Mouse (Mus musculus) layer of hippocampus, postnatal 36 days (tissue): Measurements from ENCODE around the gene Gnai2. TPM values are rescaled to one million over a fixed set of nuclear protein-coding genes. Genes with fewer than 3 reads are reported as not detected.

Source experiments
- DNase-seq, 2 experiments: peaks; one replicate each; pipeline ENCODE4 v3.0.0; 2022
- total RNA-seq, 2 experiments: library from RNA; stranded (reverse); gene quantifications; 2 replicates each; pipeline ENCODE4 v1.2.3; 2021

The Gnai2 gene
- total RNA-seq, 2 experiments from 2014 or later, result 195 to 208 TPM

DNA sequence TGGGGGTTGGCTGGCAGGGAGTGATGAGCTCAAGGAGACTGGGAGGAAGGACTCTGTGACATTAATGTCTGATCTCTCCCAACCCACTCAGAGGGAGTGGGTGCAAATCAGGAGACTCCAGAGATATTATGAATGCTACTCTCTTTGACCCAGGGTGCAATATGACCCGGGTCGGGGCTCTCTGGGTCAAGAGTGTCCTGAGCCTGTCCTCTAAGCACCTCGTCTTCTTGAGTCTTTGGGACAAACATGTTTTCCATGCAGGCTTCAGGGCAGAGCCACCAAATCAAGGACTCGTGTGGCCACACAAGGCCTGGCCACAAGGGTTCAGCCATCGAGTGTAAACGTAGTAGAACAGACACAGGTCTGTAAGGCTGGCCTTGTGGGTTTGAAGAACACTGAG lies 22.9 kb upstream of the Gnai2 start:
- no peak for DNase-seq

DNA sequence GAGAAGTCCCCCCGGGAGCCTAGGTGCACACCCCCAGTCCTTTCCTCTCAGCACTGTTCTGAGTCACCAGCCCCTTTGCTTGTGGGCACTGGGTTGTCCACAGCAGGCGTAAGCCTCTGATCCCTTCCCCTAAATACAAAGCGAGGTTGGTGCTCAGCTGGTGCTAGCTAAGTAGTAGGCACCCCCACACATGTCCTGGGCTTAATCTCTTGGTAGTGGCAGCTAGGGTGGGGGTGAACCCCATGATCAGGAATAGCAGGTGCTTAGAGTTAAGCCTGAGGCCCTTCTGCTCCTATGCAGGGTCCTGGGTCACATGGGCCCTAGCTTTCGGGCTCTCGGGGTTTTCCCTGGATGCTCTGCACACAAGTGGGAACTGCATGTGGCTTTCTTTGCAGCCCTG lies 22.0 kb upstream of the Gnai2 start:
- DNase-seq, result no peak

DNA sequence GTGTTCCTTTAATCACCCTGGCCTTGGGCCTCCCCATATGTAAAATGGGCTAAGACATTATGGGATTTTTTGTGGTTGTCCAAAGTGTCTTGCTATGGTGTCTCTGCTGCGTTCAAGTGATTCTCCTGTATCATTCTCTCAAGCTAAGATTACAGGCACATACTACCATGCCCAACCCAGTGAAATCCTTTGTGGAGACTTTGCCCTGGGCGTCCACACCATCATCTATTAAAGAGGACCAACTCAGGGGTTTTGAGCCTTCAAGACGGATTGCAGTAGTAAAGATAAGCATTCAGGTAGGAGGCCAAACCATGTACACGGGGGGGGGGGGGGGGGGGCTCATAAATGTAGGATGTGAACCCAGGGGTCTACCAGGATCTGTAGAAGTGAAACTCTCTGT lies 19.4 kb upstream of the Gnai2 start:
- DNase-seq, result no peak

DNA sequence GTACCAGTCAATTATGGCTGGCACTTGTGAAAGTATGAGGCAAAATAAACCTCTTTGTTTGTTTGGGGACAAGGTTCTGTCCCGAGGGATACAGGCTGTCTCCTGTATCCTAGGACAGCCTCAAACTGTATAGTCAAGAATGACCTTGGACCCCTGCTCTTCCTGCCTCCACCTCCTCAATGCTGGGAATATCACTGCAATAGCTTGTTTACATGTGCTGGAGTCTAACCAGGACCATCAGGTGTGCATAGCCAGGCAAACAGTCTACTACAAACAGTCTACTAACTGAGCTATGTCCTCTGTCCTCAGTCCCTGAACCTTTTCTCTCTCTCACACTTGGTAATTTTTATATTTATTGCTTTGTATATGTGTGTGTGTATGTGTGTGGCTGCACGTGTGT lies 18.3 kb upstream of the Gnai2 start:
- no peak for DNase-seq

DNA sequence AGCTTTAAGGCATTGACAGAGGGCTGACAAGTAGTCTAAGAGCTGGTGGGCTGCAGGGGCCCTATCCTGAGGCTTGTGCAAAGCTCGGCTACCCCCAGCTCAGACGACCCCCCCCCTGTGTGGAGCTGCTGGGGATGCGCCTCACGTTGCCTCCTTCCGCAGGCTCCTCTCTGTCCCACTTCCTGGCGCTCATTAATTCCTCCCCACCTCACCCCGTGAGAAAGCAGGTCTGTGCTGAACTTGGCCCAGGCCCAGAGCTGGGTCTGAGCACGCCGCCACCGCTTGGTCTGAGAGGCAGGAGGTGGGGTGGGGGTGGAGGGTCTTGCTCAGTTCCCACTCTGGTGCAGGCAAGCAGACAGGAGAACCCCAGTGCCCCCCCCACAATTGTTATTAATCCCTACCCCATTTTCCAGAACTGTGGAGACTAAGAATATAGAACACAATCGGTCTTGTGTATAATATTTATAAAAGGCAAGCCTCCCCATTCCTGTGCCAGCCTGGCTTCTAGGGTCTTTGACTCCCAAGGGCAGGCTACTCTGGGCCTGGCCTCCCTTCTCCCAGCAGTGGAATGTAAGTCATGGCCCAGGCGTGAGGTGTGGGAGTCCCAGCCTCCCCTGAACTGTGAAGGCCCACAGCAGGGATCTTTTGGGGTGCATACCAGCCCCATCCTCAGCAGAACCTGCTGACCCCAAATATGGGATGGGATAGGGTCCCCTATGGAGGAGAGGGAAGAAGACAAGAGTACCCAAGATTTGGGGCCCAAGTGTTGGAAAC lies 15.7 kb upstream of the Gnai2 start:
- no peak for DNase-seq

DNA sequence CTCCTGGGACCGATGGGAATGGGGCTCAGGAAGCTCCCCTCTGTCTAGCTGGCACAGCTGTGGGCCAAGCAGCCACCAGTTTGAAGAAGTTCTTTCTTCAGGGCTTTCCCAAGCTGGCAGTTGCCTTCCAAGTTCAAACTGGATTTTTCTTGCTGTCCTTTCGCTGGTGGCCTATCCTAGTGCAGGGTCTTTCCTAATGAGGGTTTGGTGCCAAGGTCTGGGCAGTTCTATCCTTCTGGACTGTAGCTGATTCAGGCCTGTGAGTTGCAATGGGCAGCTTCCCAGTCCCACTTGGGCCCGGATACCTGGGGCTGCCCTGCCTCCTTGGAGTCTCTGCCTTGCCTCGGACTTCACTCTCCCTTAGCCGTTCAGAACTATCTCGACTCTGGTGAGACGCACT lies 15.1 kb upstream of the Gnai2 start:
- no peak for DNase-seq

DNA sequence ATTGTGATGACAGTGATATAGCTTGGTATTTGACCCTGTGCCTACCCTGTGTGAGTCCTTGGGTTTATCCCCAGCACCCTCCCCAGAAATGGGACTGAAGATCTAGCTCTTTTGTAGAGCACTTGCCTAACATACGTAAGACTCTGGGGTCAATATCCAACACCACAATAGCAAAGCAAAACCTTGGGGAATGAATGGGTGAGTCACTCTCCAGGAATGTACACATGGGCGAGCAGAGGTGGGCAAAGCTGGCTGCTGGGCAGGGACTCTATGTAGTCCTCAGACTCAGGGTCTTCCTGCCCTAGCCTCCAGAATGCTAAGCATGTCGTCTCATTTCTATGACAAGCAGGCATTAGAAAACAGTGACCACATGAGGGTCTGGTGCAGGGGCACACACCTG lies 13.6 kb upstream of the Gnai2 start:
- no peak for DNase-seq

DNA sequence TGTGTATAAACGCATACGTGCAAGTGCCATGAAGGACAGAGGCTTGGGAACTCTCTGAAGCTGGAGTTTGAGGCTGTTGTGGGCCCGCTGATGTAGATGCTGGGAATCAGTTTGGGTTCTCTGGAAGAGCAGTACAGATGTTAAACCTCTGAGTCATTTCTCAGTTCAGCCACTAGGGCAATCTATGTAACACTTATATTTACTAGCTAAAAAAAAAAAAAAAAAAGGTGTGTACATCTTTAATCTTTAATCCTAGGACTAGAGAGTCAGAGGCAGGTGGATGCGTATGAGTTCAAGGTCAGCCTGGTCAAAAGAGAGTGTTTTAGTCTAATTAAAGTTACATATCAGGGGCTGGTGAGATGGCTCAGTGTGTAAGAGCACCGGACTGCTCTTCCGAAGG lies 11.8 kb upstream of the Gnai2 start:
- no peak for DNase-seq

DNA sequence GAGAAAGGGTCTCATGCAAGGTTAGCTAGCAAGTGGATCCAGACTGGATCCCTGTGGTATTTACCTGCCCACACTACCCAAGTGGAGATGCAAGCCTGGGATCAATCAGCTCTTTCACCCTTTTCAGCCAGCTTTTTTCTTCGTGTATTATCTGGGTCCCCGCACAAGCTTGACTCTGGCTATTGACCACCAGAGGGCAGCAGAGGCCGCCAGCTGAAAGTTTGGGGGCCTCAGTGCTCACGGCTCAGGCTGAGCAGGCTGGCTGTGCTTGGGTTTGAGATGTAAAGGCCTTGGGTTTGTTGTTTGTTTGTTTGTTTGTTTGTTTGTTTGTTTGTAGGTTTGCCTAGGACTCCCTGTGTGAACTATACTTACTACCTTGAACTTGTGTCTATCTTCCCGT lies 10.4 kb upstream of the Gnai2 start:
- peak; percentile 72 to 73 for DNase-seq

DNA sequence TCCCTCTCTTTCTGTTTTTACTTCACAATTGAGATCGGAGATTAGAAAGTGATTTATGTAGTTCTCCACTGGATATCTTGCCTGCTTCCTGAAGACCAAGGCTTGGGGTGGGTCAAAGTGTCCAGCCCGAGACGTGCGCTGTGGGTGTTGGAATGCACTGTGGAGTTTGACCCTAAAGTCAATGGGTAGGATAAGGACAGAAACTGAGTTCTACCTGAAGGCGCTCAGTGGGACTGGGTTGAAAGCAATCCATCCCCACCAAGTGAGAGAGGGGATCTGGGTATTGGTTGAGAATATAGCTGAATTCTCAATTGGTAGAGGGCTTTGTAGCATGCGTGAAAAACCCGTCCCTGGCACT lies 10.0 kb upstream of the Gnai2 start:
- no peak for DNase-seq

DNA sequence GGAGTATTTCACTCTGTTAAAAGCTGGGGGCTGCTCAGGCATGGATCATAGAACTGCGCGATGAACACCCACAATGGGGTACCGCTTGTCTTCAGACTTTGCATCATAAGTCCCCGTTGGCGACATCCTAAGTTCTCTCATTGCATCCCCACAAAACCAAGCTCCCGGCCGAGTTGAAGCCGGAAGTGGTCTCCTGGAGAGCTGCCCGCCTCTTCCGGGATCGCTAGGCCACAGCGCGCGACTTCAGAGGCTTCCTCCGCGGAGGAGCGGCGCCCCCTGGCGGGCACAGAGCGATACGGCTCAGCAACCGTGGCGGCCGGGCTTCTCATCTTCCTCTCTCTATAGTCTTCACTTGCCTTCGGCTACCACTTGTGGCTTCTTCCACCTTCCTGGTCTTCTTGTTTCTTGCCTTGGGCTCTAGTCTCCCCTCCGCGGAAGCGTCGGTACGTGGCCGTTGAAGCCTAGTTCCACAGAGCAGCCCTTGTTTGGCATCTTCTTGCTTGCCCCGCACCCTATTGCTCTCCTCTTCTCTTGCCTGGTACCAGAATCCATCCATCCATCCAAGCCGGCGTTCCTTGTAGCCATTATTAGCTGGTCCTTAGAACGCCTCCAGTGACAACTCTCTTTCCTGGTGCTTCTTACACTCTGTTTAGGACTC lies 9.5 kb upstream of the Gnai2 start:
- peak; percentile 89 to 91 for DNase-seq

DNA sequence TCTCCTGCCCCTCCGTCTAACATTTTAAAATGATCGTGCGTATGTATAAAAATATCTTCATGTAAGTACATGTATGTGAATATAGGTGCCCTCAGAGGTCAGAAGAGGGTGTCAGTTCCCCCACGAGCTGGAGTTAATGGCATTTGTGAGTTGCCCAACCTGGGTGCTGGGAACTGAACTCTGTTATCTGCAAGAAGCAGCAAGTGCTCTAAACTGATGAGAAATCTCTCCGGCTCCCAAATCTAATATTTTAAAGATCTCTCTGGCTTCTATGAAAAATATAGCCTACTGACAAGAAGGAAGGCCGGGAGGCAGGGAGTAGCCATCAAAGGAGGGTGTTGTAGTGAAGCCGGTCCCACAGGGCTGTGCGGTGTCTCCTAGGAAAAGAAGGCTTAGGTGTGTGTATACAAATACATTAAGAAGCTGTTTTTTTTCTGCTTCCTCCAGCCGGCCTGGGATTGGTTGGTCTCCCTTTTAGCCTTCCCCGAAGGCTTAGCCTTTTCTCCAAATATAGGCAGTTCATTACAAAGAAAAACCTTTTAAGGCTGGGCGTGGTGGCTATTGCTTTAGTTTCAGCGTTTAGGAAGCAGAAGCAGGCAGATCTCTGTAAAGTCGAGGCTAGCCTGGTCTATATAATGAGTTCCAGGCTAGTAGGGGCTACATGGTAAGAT lies 8.5 kb upstream of the Gnai2 start:
- no peak for DNase-seq

DNA sequence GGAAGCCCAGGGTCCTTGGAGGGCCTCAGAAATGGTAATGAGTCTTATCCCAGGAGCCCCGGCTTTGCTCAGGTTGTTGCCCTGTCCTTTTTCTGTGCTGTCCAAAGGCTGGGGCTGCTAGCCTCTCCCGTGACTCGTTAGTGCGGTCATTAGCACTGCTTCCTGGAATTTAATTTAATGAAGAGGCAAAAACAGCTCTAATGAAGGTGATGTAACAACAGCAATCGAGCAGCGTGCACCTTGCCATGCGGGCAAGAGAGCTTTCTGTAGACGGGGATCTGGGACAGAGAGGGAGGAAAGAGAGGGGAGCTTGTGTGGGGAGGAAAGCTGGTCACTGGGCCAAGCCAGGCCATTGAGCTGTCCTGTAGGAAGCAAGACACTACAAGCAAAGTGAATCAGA lies 6.5 kb upstream of the Gnai2 start:
- DNase-seq, result no peak

DNA sequence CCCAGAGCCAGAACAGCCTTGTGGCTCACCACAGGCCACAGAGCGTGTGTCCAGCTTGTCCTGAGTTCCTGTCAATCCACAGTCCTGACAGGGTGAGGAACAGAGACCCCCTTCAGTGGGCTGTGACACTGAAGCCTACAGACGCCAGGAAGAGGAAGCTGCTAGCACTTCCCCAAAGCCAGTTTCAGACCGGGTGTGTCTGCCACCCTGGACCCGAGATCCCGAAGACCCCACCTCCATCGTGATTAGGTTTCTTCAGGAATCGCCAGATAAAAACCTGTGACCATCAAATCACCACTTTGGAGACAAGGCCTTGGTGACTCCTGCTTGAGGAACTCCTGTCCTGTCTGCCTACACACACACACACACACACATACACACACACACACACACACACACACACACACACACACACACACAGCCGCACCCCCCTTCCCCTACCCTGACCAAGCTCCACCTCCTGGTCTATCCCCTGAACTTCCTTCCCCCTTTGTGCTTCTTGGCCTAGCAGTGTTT lies 5.1 kb upstream of the Gnai2 start:
- DNase-seq, result no peak

DNA sequence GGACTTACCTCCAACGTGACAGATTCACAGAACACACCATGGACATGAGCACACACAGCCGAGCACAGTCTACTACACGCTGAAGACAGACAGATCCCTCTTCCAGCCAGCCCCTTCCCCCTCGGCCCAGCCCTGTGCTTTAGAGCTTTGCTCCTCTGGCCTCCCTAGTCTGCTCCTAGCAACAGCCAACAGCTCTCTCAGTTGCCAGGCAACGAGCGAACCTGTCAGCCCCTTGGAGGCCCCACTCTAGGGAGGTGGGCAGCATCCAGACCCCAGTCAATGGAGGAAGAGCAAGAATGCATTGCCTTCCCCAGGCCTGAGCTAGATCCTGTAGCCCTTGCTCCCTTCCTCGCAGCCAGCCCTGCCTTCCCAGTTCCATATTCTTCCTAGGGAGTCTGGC lies 1.9 kb upstream of the Gnai2 start:
- no peak for DNase-seq

DNA sequence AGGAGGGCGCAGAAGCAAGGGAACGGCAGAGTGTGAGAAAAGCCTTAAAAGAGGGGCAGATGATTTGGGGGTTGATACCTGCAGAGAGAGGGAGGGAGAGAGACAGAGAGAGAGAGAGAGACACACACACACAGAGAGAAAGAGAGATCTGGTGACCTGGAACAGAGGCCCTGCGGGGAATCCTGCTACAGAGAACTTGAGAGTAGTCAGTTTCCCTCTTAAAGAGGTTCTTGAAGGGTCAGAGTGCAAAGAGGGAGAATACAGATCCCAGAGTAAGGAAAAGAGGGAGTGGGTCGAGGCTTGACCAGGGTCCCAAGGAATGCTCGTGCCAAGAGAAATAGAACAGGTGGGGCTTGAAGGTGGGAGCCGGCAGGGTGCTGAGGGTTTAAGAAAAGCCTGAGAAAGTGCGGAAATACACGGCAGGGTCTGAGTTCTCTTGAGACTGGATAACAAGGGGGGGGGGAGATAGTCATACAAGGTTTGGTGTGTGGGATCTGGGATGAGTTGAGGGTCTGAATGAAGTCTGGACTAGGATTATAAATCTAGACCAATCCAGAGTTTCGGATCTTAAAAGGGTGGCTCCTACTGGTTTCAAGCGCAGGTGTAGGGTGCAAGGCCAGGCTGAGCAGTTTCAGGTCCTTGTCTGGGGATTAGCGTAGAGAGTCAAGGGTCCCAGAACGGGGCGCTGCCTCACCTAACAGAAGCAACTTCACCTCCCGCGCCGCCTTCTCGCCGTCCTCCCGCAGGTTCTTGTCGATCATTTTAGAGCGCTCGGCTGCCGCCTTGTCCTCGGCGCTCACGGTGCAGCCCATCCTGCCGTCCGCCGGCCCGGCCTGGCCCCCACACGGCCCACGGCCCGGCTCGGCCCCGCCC lies 525 bp downstream of the Gnai2 start:
- no peak for DNase-seq

DNA sequence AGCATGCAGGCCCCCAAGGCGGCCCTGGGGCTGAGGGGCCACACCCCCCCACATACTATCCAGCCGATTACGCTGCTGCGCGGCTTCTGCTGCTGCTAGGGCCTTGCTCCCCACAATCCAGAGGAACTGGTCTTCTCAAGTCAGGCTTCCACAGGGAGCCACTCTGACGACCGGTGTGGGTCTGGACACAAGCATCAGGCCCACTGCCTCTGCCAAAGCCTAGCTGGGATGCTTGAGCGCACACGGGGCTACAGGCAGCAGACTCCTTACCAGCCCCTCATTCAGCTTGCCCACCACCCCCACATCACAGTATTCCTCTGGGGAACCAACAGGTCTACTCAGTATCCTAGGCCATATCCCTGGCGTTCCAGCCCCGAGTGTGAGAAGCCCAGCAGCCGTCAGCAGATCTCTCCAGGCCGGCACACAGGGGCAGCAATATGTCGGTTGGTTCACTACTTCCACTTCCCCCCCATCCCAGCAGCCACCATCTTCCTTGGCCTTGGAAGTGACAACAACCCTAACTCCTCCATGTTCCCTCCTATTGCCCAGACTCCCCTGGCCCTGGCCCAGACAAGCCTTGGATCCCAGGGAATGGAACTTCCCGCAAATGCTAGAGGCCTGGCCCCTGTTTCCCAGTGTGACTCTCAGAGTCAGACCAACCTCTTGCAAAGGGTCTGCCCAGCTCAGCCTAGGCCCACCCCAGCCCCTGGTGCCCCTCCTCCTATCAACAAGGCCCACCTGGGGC lies 1.3 kb downstream of the Gnai2 start:
- no peak for DNase-seq

DNA sequence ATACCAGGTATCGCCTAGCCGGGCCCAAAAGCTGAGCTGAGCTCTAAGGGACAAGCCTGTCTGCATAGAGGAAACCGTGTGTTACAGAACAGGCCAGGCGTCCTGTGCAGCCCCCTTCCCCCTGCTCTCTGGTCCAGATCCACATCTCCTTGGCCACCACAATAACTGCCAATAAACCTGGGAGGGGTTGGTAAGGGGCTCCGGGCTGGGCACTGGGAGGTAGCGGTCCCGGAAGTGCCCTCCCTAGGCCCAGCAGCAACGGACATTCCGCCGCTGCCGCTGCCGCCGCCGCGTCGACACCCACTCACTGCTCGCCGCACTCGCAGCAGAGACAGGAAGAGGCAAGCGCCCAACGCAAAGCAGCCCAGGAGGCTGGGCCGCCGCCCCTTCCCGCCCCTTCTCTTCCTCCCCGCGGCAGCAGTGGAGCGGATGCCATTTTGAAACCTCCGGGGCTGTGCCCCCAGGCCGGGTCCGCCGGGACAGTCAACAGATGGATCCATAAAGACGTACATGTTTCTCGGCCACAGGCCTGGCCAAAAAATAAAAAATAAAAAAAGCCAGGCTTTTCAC lies 2.0 kb downstream of the Gnai2 start:
- DNase-seq, result peak; percentile 76 to 80

DNA sequence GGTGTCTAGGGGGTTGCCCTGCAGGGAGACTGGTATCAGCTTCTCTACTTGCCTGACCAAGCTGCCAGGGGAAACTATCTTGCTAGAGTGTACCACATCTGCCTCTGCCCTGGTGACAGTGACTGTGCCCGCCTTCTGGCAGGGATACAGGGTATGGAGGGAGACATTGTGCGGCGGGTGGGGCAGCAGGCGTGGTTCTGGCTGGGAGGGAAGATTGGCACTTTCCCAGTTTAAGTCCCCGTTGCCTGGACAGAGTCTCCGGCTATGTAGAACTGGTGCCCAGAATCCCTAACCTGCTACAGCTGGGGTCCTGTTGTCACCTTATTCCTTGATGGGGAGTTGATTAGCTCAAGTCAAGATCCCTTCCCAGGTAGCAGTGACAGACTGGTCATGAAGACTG lies 2.7 kb downstream of the Gnai2 start:
- peak in 1 of 2 experiments; percentile 42 for DNase-seq

DNA sequence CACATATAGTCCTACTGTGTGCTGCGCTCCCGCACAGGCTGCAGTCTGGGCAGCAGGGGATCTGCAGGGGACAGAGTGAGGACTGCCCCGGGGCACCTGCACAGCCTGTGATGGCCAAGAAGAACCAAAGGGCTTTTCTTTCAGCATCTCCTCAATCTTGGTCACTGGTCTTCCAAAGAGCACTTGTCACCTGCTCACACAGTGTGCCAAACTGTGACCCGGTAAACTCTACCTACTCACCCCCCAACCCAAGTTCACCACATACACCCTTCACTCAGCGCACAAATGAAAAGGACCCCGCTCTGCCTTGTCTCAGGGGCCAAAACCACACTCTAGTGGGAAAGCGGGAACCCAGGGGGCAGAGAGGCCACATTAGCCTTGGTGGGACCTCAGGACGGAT lies 3.3 kb downstream of the Gnai2 start:
- DNase-seq, result no peak

DNA sequence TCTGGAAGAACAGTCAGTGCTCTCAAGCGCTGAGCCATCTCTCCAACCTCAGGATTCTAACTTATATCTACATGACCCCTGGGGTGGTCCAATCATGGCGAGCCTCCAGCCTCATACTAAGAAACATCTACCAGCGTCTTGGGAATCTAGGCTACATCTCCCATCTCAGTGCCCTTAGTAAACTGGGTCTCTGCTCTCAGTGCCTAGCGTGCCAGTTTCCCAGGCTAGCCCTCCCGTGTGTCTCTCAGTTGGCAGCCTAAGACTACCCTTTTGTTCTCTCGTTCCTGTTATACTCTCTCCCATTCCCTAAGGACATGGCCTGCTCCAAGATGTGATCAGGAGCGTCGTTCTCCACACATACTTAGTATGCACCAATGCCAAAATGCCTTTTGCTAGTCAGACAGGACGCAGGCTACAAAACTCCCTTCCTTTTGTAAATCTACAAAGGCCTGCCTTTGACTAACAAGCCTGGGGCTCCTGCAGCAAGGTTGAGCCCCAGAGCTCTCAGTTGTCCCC lies 3.8 kb downstream of the Gnai2 start:
- no peak for DNase-seq
